Mouse (Mus musculus) embryonic fibroblast, embryonic 13.5 days (primary cell): ENCODE measurements around the gene Hpd. TPM values are rescaled to one million over a fixed set of nuclear protein-coding genes. Genes with fewer than 3 reads are reported as not detected.
"Not testable (repeated sequence)": the region's sequence is repeated elsewhere in the genome, so short reads cannot be mapped to it uniquely, and the experiment has no call there.

Experiments used
- H3K27ac ChIP-seq: 2 replicates; pipeline ENCODE4 v1.5.1; 2012; ENCODE audit warnings: low read length, control low read depth, inconsistent platforms; ENCODE audit not compliant: insufficient read depth
- H3K4me1 ChIP-seq: 2 replicates; pipeline ENCODE4 v1.6.1; 2011; ENCODE audit warnings: low read length; ENCODE audit not compliant: control insufficient read depth, insufficient read depth
- H3K4me3 ChIP-seq: 2 replicates; pipeline ENCODE4 v1.5.1; 2011; ENCODE audit warnings: mild to moderate bottlenecking, control low read depth, low read length; ENCODE audit not compliant: insufficient read depth
- CTCF ChIP-seq: IDR thresholded peaks from 2 replicates; pipeline ENCODE4 v1.5.1; 2011; ENCODE audit warnings: mild to moderate bottlenecking, control low read depth, low read length, moderate library complexity, borderline replicate concordance; ENCODE audit not compliant: insufficient read depth
- POLR2A ChIP-seq: IDR thresholded peaks from 2 replicates; pipeline ENCODE4 v1.6.1; 2011; ENCODE audit warnings: low read depth, mild to moderate bottlenecking, control low read depth, low read length, moderate library complexity
- polyA plus RNA-seq: library from polyadenylated mRNA; stranded (reverse); fragments of >200 nt; gene quantifications from 2 replicates; pipeline ENCODE4 v1.2.4, GENCODE M21; 2011; ENCODE audit warnings: low read depth; ENCODE audit not compliant: missing spikeins, insufficient read length

Gene Hpd
- polyA plus RNA-seq, 1 experiment: not detected

DNA sequence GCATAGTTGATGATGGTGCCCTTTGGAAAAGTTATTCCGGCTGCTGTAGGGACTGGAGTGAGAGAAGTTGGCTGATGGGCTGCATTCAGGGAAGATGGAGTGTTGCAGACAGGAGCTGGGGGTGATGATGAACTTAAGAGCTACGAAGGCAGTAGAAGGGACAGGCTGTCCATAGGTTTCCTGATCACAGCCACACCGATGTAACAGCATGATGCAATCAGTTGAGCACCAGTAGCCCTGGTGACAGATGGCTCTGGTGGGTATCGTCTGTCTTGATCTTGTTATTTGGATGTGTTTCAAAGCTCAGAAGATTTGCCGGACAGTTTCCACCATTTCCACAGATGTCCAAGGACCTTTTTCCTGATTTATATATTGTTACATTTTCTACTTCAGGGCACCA is 19.5 kb upstream of the Hpd start:
- Histone ChIP-seq H3K27ac (no peak overlapping the region), H3K4me3 (no peak overlapping the region), H3K4me1 (no peaks in the 10 kb centered on the region)
- TF ChIP-seq POLR2A: no peak
- TF ChIP-seq CTCF: no peak

GRCm38 (mm10) chr5:123201523-123201892 is 19.0 kb upstream of the Hpd start:
- TF ChIP-seq POLR2A (no peak), CTCF (no peak)
- Histone ChIP-seq H3K27ac (no peak overlapping the region), H3K4me3 (no peak overlapping the region), H3K4me1 (no peaks in the 10 kb centered on the region)

DNA sequence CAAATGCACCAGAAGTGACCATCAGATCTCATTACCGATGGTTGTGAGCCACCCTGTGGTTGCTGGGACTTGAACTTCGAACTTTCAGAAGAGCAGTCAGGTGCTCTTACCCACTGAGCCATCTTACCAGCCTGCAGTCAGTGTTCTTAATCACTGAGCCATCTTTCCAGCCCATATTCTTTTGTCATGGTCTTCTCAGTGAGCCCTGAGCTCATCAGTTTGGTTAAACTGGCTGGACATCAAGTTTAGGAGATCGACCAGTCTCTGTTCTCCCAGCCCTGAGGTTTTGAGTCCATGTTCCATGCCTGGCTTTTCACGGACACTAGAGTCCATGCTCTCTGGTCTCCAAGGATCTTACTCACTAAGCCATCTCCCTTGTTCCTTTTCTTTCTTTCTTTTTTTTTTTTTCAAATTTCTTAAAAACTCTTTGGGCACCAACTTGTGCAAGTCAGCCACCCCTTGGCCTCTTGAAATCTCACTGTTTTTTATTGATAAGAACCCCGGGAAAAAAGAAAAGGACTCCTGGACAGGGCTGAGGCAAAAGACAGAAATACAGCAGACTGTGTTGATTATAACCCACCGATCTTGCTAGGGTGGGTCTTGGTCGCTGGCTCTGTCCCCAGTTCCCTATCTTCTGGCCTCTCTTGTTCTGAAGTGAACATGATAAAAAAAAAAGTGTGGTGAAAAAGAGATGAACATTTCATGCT is 18.4 kb upstream of the Hpd start:
- H3K27ac ChIP-seq, H3K4me1 ChIP-seq, H3K4me3 ChIP-seq: not testable (repeated sequence)

GRCm38 (mm10) chr5:123198523-123198922 is 16.0 kb upstream of the Hpd start:
- Histone ChIP-seq H3K4me1 (no peaks in the 10 kb centered on the region), H3K27ac (no peak overlapping the region), H3K4me3 (no peak overlapping the region)
- no peak for TF ChIP-seq CTCF
- TF ChIP-seq POLR2A: no peak

DNA sequence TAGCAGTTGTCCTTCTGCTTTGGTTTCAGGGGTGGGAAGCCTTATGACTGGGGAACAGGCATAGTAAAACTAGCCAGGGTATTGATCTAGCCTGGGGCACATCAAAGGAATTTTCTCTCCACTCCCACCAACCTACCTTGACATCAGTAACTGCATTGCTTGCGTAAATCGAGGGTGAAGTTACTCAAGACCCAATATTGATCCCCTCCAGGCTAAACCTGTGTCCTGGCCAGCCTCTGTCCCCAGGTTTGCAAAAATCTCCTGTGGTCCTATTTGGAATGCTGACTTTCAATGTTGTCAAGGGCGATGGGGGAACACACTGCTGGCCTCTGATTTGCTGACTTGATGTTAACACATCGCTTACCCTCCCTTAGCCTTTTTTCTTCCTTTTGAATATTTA is 14.2 kb upstream of the Hpd start:
- H3K4me3 ChIP-seq: no peak overlapping the region
- H3K4me1 ChIP-seq: no peaks in the 10 kb centered on the region
- H3K27ac ChIP-seq: no peak overlapping the region
- TF ChIP-seq POLR2A: no peak
- TF ChIP-seq CTCF: no peak

DNA sequence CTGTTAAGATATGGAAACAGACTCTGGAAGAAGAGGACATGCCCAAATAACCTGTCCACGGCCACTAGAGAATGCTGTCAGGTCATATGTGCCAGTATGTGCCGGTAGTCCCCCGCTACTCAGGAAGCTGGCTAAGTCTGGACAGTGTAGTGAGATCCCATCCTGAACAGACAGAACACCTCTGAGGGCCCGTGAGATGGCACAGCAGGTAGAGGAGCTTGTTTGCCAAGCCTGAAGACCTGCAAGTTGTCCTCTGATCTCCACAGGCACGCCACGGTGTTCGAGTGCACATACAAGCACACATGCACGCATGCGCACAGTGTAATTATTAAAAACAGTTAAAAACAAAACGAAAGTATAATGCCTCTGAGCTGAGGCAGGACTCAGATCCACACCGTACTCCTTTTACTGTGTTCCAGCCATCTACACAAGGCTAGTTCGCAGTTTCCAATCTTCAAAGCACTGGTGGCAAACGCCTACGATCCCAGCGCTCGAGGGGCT is 13.0 kb upstream of the Hpd start:
- no peaks in the 10 kb centered on the region for H3K4me1 ChIP-seq
- H3K4me3 ChIP-seq: no peak overlapping the region
- TF ChIP-seq POLR2A (no peak), CTCF (no peak)
- no peak overlapping the region for H3K27ac ChIP-seq

DNA sequence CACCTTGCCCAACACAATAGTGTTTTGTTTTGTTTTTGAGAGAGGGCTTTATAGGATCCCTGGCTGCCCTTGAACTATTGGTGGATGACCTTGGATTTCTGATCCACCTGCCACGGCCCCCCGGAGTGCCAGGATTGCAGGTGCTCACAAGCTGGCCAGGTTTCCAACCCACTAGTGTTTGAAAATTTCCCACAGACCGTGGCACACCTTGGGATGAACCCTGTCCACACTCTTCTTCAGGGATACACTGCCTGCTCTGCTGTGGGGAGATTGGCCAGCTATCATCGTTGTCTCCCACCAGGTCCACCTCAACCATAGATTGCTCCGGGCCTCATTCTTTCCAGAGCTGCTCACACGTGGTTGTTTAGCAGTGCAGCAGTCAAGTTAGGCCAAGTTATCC is 12.3 kb upstream of the Hpd start:
- H3K27ac ChIP-seq: no peak overlapping the region
- TF ChIP-seq POLR2A (no peak), CTCF (no peak)
- no peaks in the 10 kb centered on the region for H3K4me1 ChIP-seq
- H3K4me3 ChIP-seq: no peak overlapping the region

DNA sequence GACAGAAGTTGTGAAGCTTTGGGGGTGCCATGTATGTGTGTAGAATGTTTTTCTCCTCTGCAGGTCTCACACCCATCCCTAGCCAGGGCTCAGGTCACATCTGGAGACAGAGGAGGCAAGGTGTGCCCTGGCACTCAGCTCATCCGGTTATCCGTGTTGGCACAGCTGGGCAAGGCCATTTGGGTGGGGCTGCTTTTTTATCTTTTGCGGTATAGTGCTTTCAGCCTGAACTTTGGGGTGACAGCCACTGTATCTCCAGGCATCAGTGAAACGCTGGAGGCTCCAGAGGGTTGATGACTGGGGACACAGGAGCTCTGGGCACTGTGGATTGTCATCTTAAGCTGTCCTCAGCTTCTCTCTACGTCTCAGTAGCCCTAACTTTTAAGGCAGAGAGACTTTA is 10.9 kb upstream of the Hpd start:
- no peak overlapping the region for H3K27ac ChIP-seq
- H3K4me1 ChIP-seq: no peaks in the 10 kb centered on the region
- TF ChIP-seq POLR2A (no peak), CTCF (no peak)
- no peak overlapping the region for H3K4me3 ChIP-seq

- TF ChIP-seq POLR2A (no peak), CTCF (no peak)
- Histone ChIP-seq H3K4me1 (no peaks in the 10 kb centered on the region), H3K4me3 (no peak overlapping the region), H3K27ac (no peak overlapping the region)
Observed at GRCm38 (mm10) chr5:123192606-123193150, 10.2 kb upstream of the Hpd start.

GRCm38 (mm10) chr5:123191427-123191826 is 8.9 kb upstream of the Hpd start:
- no peaks in the 10 kb centered on the region for H3K4me1 ChIP-seq
- H3K27ac ChIP-seq: no peak overlapping the region
- no peak for TF ChIP-seq CTCF
- no peak for TF ChIP-seq POLR2A
- H3K4me3 ChIP-seq: no peak overlapping the region

DNA sequence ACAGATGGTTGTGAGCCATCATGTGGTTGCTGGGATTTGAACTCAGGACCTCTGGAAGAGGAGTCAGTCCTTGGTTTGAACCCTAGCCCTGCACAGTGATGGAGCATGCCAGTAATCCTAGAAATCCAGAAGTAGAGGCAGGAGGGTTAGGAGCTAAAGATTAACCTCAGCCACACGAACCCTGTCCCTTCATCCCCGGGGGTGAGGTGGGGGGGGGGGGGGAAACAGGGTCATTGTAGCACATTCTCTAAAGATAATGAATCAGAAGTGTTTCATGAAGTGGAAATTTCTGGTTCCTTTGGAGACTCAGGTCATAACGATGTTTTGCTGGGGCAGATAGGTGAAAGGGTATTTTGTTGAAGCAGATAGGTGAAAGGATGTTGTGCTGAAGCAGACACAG is 8.4 kb upstream of the Hpd start:
- no peak for TF ChIP-seq POLR2A
- no peak for TF ChIP-seq CTCF
- no peaks in the 10 kb centered on the region for H3K4me1 ChIP-seq
- no peak overlapping the region for H3K4me3 ChIP-seq
- no peak overlapping the region for H3K27ac ChIP-seq
